Mouse (Mus musculus) heart, embryonic 16.5 days (tissue): ENCODE data around the gene Gm42878. TPM values are rescaled to one million over a fixed set of nuclear protein-coding genes. Genes with fewer than 3 reads are reported as not detected.

Experiments used
- ATAC-seq: fragments of 200-750 bp; cut with Nextera tagmentation; replicated peaks from 2 replicates; pipeline ENCODE4 v1.8.0; 2017; ENCODE audit warnings: moderate number of reproducible peaks; ENCODE audit not compliant: insufficient read depth, low FRiP score; ENCODE audit errors: extremely low read depth
- H3K27ac ChIP-seq: fragments of 300-500 bp; sonication (generic); 2 replicates; pipeline ENCODE4 v1.5.1; 2014; ENCODE audit warnings: mild to moderate bottlenecking, low read length, control low read depth, moderate library complexity
- H3K27me3 ChIP-seq: fragments of 300-500 bp; sonication (generic); 2 replicates; pipeline ENCODE4 v1.6.1; 2014; ENCODE audit warnings: low read length, mixed read lengths; ENCODE audit not compliant: control insufficient read depth, insufficient read depth
- H3K36me3 ChIP-seq: fragments of 300-500 bp; sonication (generic); 2 replicates; pipeline ENCODE4 v1.6.1; 2014; ENCODE audit not compliant: control insufficient read depth, insufficient read depth
- H3K4me1 ChIP-seq: fragments of 300-500 bp; sonication (generic); 2 replicates; pipeline ENCODE4 v1.6.1; 2014; ENCODE audit warnings: low read length, mixed read lengths; ENCODE audit not compliant: control insufficient read depth, insufficient read depth
- H3K4me2 ChIP-seq: fragments of 300-500 bp; sonication (generic); 2 replicates; pipeline ENCODE4 v1.6.1; 2014; ENCODE audit warnings: low read depth, mild to moderate bottlenecking, control low read depth, low read length
- H3K4me3 ChIP-seq: fragments of 300-500 bp; sonication (generic); 2 replicates; pipeline ENCODE4 v1.5.1; 2014; ENCODE audit warnings: mild to moderate bottlenecking, control low read depth, low read length
- H3K9ac ChIP-seq: fragments of 300-500 bp; sonication (generic); 2 replicates; pipeline ENCODE4 v1.6.1; 2014; ENCODE audit warnings: low read length, control low read depth
- H3K9me3 ChIP-seq: fragments of 300-500 bp; sonication (generic); replicated peaks from 2 replicates; pipeline ENCODE4 v1.6.1; 2016; ENCODE audit warnings: low read length; ENCODE audit not compliant: control insufficient read depth
- WGBS: fragments of 180-500 bp; shearing (Covaris S2); extraction: QIAGEN DNeasy Blood & Tissue Kit; methylation state at CpG from one replicate; pipeline ENCODE4 v1.1.7; 2014; 5-methylcytosine and 5-hydroxymethylcytosine counted together
- polyA plus RNA-seq: library from polyadenylated mRNA; unstranded; fragments of >200 nt; fragmentation: Nextera tagmentation; extraction: Ambion mirVana; gene quantifications from 2 replicates; pipeline ENCODE4 v1.2.1, GENCODE M21; 2015

The Gm42878 gene
- polyA plus RNA-seq = 0.32 TPM in 1 of 2 replicates, not detected in the other

- H3K36me3 ChIP-seq = no peaks in the 10 kb centered on the region
- H3K27me3 ChIP-seq = no peaks in the 10 kb centered on the region
- peak; percentile 66 for ATAC-seq
- H3K4me2 ChIP-seq = peak within 1 kb of the TSS; percentile 96
- peaks cover 19% of the 10 kb centered on the region for H3K4me1 ChIP-seq
- H3K4me3 ChIP-seq = peak within 1 kb of the TSS; percentile 72
- H3K9me3 ChIP-seq = 0 out of 2 replicates have a peak, but pooled peaks cover 2% of the 10 kb centered on the region
- under 1% methylated on average over 42 of the region's 97 CpGs for WGBS
- H3K27ac ChIP-seq = peak within 1 kb of the TSS; percentile 93
- peak within 1 kb of the TSS; percentile 89 for H3K9ac ChIP-seq
These were observed at the start of gene Gm42878, which contains the start of gene Adam1a for GRCm38 (mm10) chr5:121544910-121545792. Gene Gm42878, minus strand, starts transcription at chr5:121545482. Gene Adam1a, minus strand, starts transcription at chr5:121545482.

GRCm38 (mm10) chr5:121594714-121595313 lies 49.5 kb upstream of the Gm42878 start:
- Histone ChIP-seq H3K27ac (no peak overlapping the region), H3K27me3 (no peaks in the 10 kb centered on the region), H3K9ac (no peak overlapping the region), H3K4me3 (no peak overlapping the region), H3K4me1 (peaks cover 11% of the 10 kb centered on the region), H3K4me2 (no peak overlapping the region), H3K36me3 (no peaks in the 10 kb centered on the region), H3K9me3 (no peaks in the 10 kb centered on the region)
- ATAC-seq = no peak
- 84% methylated on average over 6 of the region's 6 CpGs for WGBS

GRCm38 (mm10) chr5:121593451-121594401 lies 48.4 kb upstream of the Gm42878 start, which contains the start of gene Aldh2:
Gene Aldh2, minus strand, starts transcription at chr5:121593824.
- Histone ChIP-seq H3K4me1 (peaks cover 11% of the 10 kb centered on the region), H3K9me3 (no peaks in the 10 kb centered on the region), H3K36me3 (no peaks in the 10 kb centered on the region), H3K4me3 (peak within 1 kb of the TSS; percentile 84), H3K9ac (peak within 1 kb of the TSS; percentile 86), H3K27me3 (no peaks in the 10 kb centered on the region), H3K4me2 (peak within 1 kb of the TSS; percentile 98), H3K27ac (peak within 1 kb of the TSS; percentile 40)
- ATAC-seq = peak; percentile 87
- WGBS = 4% methylated on average over 47 of the region's 47 CpGs

GRCm38 (mm10) chr5:121592816-121593407 lies 47.6 kb upstream of the Gm42878 start:
- 5% methylated on average over 33 of the region's 33 CpGs for WGBS
- Histone ChIP-seq H3K36me3 (no peaks in the 10 kb centered on the region), H3K27ac (peak overlapping the region; percentile 40), H3K4me1 (peaks cover 11% of the 10 kb centered on the region), H3K4me3 (peak overlapping the region; percentile 84), H3K27me3 (no peaks in the 10 kb centered on the region), H3K9ac (peak overlapping the region; percentile 86), H3K4me2 (peak overlapping the region; percentile 98), H3K9me3 (no peaks in the 10 kb centered on the region)
- ATAC-seq = peak; percentile 50

GRCm38 (mm10) chr5:121592064-121592815 lies 47.0 kb upstream of the Gm42878 start:
- Histone ChIP-seq H3K36me3 (no peaks in the 10 kb centered on the region), H3K4me3 (peak overlapping the region; percentile 84), H3K9me3 (no peaks in the 10 kb centered on the region), H3K9ac (no peak overlapping the region), H3K4me1 (peaks cover 11% of the 10 kb centered on the region), H3K4me2 (peak overlapping the region; percentile 98), H3K27me3 (no peaks in the 10 kb centered on the region), H3K27ac (no peak overlapping the region)
- WGBS = 68% methylated on average over 11 of the region's 11 CpGs
- no peak for ATAC-seq

- Histone ChIP-seq H3K27ac (no peak overlapping the region), H3K36me3 (no peaks in the 10 kb centered on the region), H3K9ac (no peak overlapping the region), H3K27me3 (no peaks in the 10 kb centered on the region), H3K9me3 (no peaks in the 10 kb centered on the region), H3K4me1 (peaks cover 16% of the 10 kb centered on the region), H3K4me2 (peak overlapping the region; percentile 35; the same call in 1 of the 2 replicates), H3K4me3 (no peak overlapping the region)
- ATAC-seq = no peak
- WGBS = 49% methylated on average over 11 of the region's 11 CpGs
These were observed 46.3 kb upstream of the Gm42878 start for GRCm38 (mm10) chr5:121591417-121592063.

- Histone ChIP-seq H3K27me3 (no peaks in the 10 kb centered on the region), H3K4me3 (no peak overlapping the region), H3K27ac (no peak overlapping the region), H3K4me1 (peaks cover 17% of the 10 kb centered on the region), H3K9me3 (no peaks in the 10 kb centered on the region), H3K4me2 (no peak overlapping the region), H3K36me3 (no peaks in the 10 kb centered on the region), H3K9ac (no peak overlapping the region)
- no peak for ATAC-seq
- 74% methylated on average over 6 of the region's 6 CpGs for WGBS
These were observed 44.6 kb upstream of the Gm42878 start for GRCm38 (mm10) chr5:121589928-121590327.
